12 mouse cellular contexts compared by ENCODE assay signal in the genomic region with DNA sequence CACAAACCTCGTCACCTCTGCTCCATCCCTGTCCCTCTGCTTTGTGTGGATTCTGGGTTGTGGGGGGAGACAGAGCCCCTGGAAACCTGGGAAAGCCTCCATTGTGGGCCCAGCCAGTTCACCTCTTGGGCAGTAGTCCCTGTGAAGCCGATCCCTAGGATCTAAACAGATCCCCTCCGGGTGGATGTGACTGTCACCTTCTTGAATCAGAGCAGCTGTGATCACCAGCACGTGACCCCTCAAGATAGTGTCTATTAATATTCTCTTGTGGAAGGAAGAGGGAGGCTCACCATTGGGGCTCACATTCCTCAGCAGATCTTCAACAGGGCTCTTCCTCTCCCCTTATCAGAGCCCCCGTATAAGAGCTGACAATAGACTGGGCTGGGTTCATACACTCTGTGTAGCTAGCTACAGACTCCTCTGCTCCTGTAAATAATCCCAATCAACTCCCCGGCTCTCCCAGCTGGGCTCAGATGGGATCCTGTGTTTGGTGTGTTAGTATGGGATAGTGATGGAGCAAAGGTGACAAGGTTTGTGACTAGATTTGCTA. TPM values are rescaled to one million over a fixed set of nuclear protein-coding genes. Genes with fewer than 3 reads are reported as not detected.
DNase-seq lines count a peak whose midpoint lies in the region; ATAC-seq lines count a peak whose summit lies in the region.
"Had no signal": no experiment of that assay in that cellular context is flagged by ENCODE, and none has a peak within 500 bp of the region (broad histone marks: within the 10 kb centered on the region; RNA-seq: fewer than 3 reads in every experiment).

No protein-coding gene starts in this region.

- peaks cover 40% of the 10 kb centered on the region for H3K4me1 ChIP-seq in hindbrain, embryonic 10.5 days (replicated peaks)
- peaks cover 17% of the 10 kb centered on the region for H3K4me1 ChIP-seq in hindbrain, embryonic 13.5 days (replicated peaks)
- H3K4me1 ChIP-seq in brown adipose tissue, adult 24 weeks (ENCODE audit: control insufficient read depth, insufficient read depth, insufficient read length, low read length), result peaks cover 10% of the 10 kb centered on the region
- peaks cover 31 to 32% of the 10 kb centered on the region in 2 experiments for H3K4me1 ChIP-seq in heart, embryonic 14.5 days (ENCODE audit: control insufficient read depth in 2 of 2, insufficient read depth in 2 of 2, low read length in 2 of 2)
- H3K4me1 ChIP-seq in liver, embryonic 12.5 days, result peaks cover 17% of the 10 kb centered on the region
- H3K4me1 ChIP-seq in midbrain, embryonic 13.5 days (replicated peaks), result peaks cover 6% of the 10 kb centered on the region; the same call in 1 of the 2 replicates
- no peaks in the 10 kb centered on the region for H3K4me1 ChIP-seq in midbrain, embryonic 16.5 days (ENCODE audit: control insufficient read depth, insufficient read depth, low read length)

- DNase-seq in hindbrain, embryonic 10.5 days (ENCODE audit: low spot score), result no peak
- DNase-seq in embryo, embryonic 9.5 days (ENCODE audit: extremely low spot score), result no peak
- DNase-seq: gastrocnemius, postnatal 25 days; kidney, postnatal 14 days; thymus, postnatal 14 days had no signal

- H3K27me3 ChIP-seq in hindbrain, embryonic 10.5 days (ENCODE audit: insufficient read depth, poor library complexity, severe bottlenecking), result no peaks in the 10 kb centered on the region
- H3K27me3 ChIP-seq in hindbrain, embryonic 13.5 days, result no peaks in the 10 kb centered on the region
- no peaks in the 10 kb centered on the region for H3K27me3 ChIP-seq in heart, embryonic 14.5 days (ENCODE audit: control insufficient read depth, insufficient read depth, low read length)
- peaks cover 28% of the 10 kb centered on the region for H3K27me3 ChIP-seq in liver, embryonic 12.5 days (replicated peaks)
- H3K27me3 ChIP-seq in midbrain, embryonic 13.5 days, result no peaks in the 10 kb centered on the region
- H3K27me3 ChIP-seq in midbrain, embryonic 16.5 days (ENCODE audit: control insufficient read depth, insufficient read depth, low read depth, low read length), result no peaks in the 10 kb centered on the region

- peak overlapping the region; percentile 62 for H3K27ac ChIP-seq in hindbrain, embryonic 10.5 days
- H3K27ac ChIP-seq in hindbrain, embryonic 13.5 days, result no peak overlapping the region
- H3K27ac ChIP-seq in brown adipose tissue, adult 24 weeks (replicated peaks; ENCODE audit: low read depth, low read length), result peak overlapping the region; percentile 6; the same call in 1 of the 2 replicates
- H3K27ac ChIP-seq in heart, embryonic 14.5 days (replicated peaks in 1 of 2; ENCODE audit: control insufficient read depth in 1 of 2, insufficient read depth in 1 of 2, low read depth in 2 of 2, low read length in 2 of 2), result peak overlapping the region; percentile 80 to 81
- no peak overlapping the region for H3K27ac ChIP-seq in liver, embryonic 12.5 days
- no peak overlapping the region for H3K27ac ChIP-seq in midbrain, embryonic 13.5 days
- no peak overlapping the region for H3K27ac ChIP-seq in midbrain, embryonic 16.5 days (ENCODE audit: low read length)

- ATAC-seq in hindbrain, embryonic 13.5 days (ENCODE audit: low FRiP score), result no peak
- peak; percentile 31; the same call in 1 of the 2 replicates for ATAC-seq in heart, embryonic 14.5 days (ENCODE audit: insufficient number of reproducible peaks, insufficient read depth, low FRiP score, low read depth)
- peak; percentile 46; the same call in 1 of the 2 replicates for ATAC-seq in liver, embryonic 12.5 days
- no peak for ATAC-seq in midbrain, embryonic 13.5 days
- ATAC-seq in midbrain, embryonic 16.5 days, result no peak

- WGBS in hindbrain, embryonic 10.5 days, result 63% methylated on average over 6 of the region's 6 CpGs
- 70% methylated on average over 6 of the region's 6 CpGs for WGBS in hindbrain, embryonic 13.5 days
- 20% methylated on average over 6 of the region's 6 CpGs for WGBS in heart, embryonic 14.5 days
- WGBS in liver, embryonic 12.5 days (ENCODE audit: insufficient replicate concordance), result 32% methylated on average over 6 of the region's 6 CpGs
- 65% methylated on average over 6 of the region's 6 CpGs for WGBS in midbrain, embryonic 13.5 days
- 61% methylated on average over 6 of the region's 6 CpGs for WGBS in midbrain, embryonic 16.5 days

- no peak overlapping the region for H3K9ac ChIP-seq in hindbrain, embryonic 13.5 days
- peak overlapping the region; percentile 54 for H3K9ac ChIP-seq in heart, embryonic 14.5 days (ENCODE audit: low read length)
- no peak overlapping the region for H3K9ac ChIP-seq in liver, embryonic 12.5 days
- no peak overlapping the region for H3K9ac ChIP-seq in midbrain, embryonic 13.5 days (replicated peaks)
- H3K9ac ChIP-seq in midbrain, embryonic 16.5 days (ENCODE audit: low read depth, low read length), result no peak overlapping the region

- no peak overlapping the region for H3K4me2 ChIP-seq in hindbrain, embryonic 13.5 days
- H3K4me2 ChIP-seq in heart, embryonic 14.5 days (ENCODE audit: low read length), result peak overlapping the region; percentile 62
- H3K4me2 ChIP-seq in liver, embryonic 12.5 days, result peak overlapping the region; percentile 22
- H3K4me2 ChIP-seq in midbrain, embryonic 13.5 days (replicated peaks), result no peak overlapping the region
- H3K4me2 ChIP-seq in midbrain, embryonic 16.5 days (ENCODE audit: low read length), result no peak overlapping the region

- H3K4me3 ChIP-seq in hindbrain, embryonic 10.5 days, result no peak overlapping the region
- H3K4me3 ChIP-seq in hindbrain, embryonic 13.5 days, result no peak overlapping the region
- no peak overlapping the region for H3K4me3 ChIP-seq in brown adipose tissue, adult 24 weeks (ENCODE audit: insufficient read depth, low read depth, low read length)
- peak overlapping the region; percentile 17 to 21; a peak in 1 of 4 replicates for H3K4me3 ChIP-seq in heart, embryonic 14.5 days (ENCODE audit: control insufficient read depth in 1 of 2, insufficient read depth in 1 of 2, low read depth in 1 of 2, low read length in 2 of 2)
- no peak overlapping the region for H3K4me3 ChIP-seq in liver, embryonic 12.5 days
- no peak overlapping the region for H3K4me3 ChIP-seq in midbrain, embryonic 13.5 days (replicated peaks)
- no peak overlapping the region for H3K4me3 ChIP-seq in midbrain, embryonic 16.5 days (ENCODE audit: low read depth, low read length)
- H3K4me3 ChIP-seq: erythroblast, embryonic 14.5 days had no signal

- peaks cover 7% of the 10 kb centered on the region for H3K9me3 ChIP-seq in hindbrain, embryonic 10.5 days
- peaks cover 4% of the 10 kb centered on the region for H3K9me3 ChIP-seq in hindbrain, embryonic 13.5 days
- H3K9me3 ChIP-seq in heart, embryonic 14.5 days (ENCODE audit: control insufficient read depth, low read length), result peaks cover 6% of the 10 kb centered on the region
- 0 out of 2 replicates have a peak, but pooled peaks cover 7% of the 10 kb centered on the region for H3K9me3 ChIP-seq in liver, embryonic 12.5 days (replicated peaks)
- no peaks in the 10 kb centered on the region for H3K9me3 ChIP-seq in midbrain, embryonic 13.5 days
- peaks cover 2% of the 10 kb centered on the region; the same call in 1 of the 2 replicates for H3K9me3 ChIP-seq in midbrain, embryonic 16.5 days (replicated peaks; ENCODE audit: control insufficient read depth, low read length, poor library complexity, severe bottlenecking)

- no peaks in the 10 kb centered on the region for H3K36me3 ChIP-seq in hindbrain, embryonic 10.5 days
- no peaks in the 10 kb centered on the region for H3K36me3 ChIP-seq in hindbrain, embryonic 13.5 days
- H3K36me3 ChIP-seq in heart, embryonic 14.5 days (ENCODE audit: control insufficient read depth, insufficient read depth, low read length), result no peaks in the 10 kb centered on the region
- no peaks in the 10 kb centered on the region for H3K36me3 ChIP-seq in liver, embryonic 12.5 days
- no peaks in the 10 kb centered on the region for H3K36me3 ChIP-seq in midbrain, embryonic 13.5 days
- H3K36me3 ChIP-seq in midbrain, embryonic 16.5 days (ENCODE audit: control insufficient read depth, insufficient read depth, low read length), result no peaks in the 10 kb centered on the region

RNA-seq across cellular contexts. Expression of a gene that starts 30.7 kb away (rescaled TPM):
- polyA plus RNA-seq in hindbrain, embryonic 10.5 days (2016; fragmentation: Nextera tagmentation; extraction: Ambion mirVana), result 5.7 and 7.8 TPM in 2 replicates
- polyA plus RNA-seq in hindbrain, embryonic 13.5 days (2015; fragmentation: Nextera tagmentation; extraction: Ambion mirVana), result 12.0 and 13.4 TPM in 2 replicates
- 4.0 and 4.4 TPM in 2 replicates for polyA plus RNA-seq in brown adipose tissue, adult 24 weeks (2012; ENCODE audit: insufficient read depth, insufficient read length, missing spikeins)
- 13.4 and 15.4 TPM in 2 replicates for polyA plus RNA-seq in heart, embryonic 14.5 days (2014; fragmentation: Nextera tagmentation; extraction: Ambion mirVana)
- 2.9 and 3.2 TPM in 2 replicates for polyA plus RNA-seq in liver, embryonic 12.5 days (2016; fragmentation: Nextera tagmentation; extraction: Ambion mirVana)
- 10.0 and 10.9 TPM in 2 replicates for polyA plus RNA-seq in midbrain, embryonic 13.5 days (2015; fragmentation: Nextera tagmentation; extraction: Ambion mirVana)
- polyA plus RNA-seq in midbrain, embryonic 16.5 days (2015; fragmentation: Nextera tagmentation; extraction: Ambion mirVana), result 16.9 and 18.2 TPM in 2 replicates
- polyA plus RNA-seq: erythroblast, embryonic 14.5 days had no signal

Comparison
In these comparisons a context has a peak if more than half of its experiments do, and no peak if none do; other contexts are left out.
1. H3K27ac ChIP-seq: peak in hindbrain, embryonic 10.5 days (single experiment), brown adipose tissue, adult 24 weeks (single experiment) and heart, embryonic 14.5 days (2 of 2); none in hindbrain, embryonic 13.5 days (single experiment), liver, embryonic 12.5 days (single experiment), midbrain, embryonic 13.5 days (single experiment) and midbrain, embryonic 16.5 days (single experiment).
2. H3K4me3 ChIP-seq: peak in heart, embryonic 14.5 days (2 of 2); none in hindbrain, embryonic 10.5 days (single experiment), hindbrain, embryonic 13.5 days (single experiment), brown adipose tissue, adult 24 weeks (single experiment), liver, embryonic 12.5 days (single experiment), midbrain, embryonic 13.5 days (single experiment) and midbrain, embryonic 16.5 days (single experiment).
3. ATAC-seq: peak in heart, embryonic 14.5 days (single experiment) and liver, embryonic 12.5 days (single experiment); none in hindbrain, embryonic 13.5 days (single experiment), midbrain, embryonic 13.5 days (single experiment) and midbrain, embryonic 16.5 days (single experiment).
4. H3K4me2 ChIP-seq: peak in heart, embryonic 14.5 days (single experiment) and liver, embryonic 12.5 days (single experiment); none in hindbrain, embryonic 13.5 days (single experiment), midbrain, embryonic 13.5 days (single experiment) and midbrain, embryonic 16.5 days (single experiment).